Mouse (Mus musculus): Measurements from ENCODE around the gene Ptdss2. TPM values are rescaled to one million over a fixed set of nuclear protein-coding genes. Genes with fewer than 3 reads are reported as not detected.

Gene Ptdss2
- polyA plus RNA-seq (2012; ENCODE audit: low replicate concordance), result 25.5 and 46.6 TPM in 2 replicates

GRCm38 (mm10) chr7:141122245-141122644 lies at the start of gene Ptdss2:
Gene Ptdss2, plus strand, starts transcription at chr7:141122382.

GRCm38 (mm10) chr7:141077841-141078240 lies 44.3 kb upstream of the Ptdss2 start, which contains the start of gene Pkp3:
Gene Pkp3, plus strand, starts transcription at chr7:141078218.

GRCm38 (mm10) chr7:141099911-141100691 lies 22.1 kb upstream of the Ptdss2 start, which contains the start of gene Sigirr:
Gene Sigirr, minus strand, starts transcription at chr7:141100572.

GRCm38 (mm10) chr7:141117636-141118035 lies 4.5 kb upstream of the Ptdss2 start, which contains the start of gene Ano9:
Gene Ano9, minus strand, starts transcription at chr7:141117806.

GRCm38 (mm10) chr7:141172116-141173006 lies 50.2 kb downstream of the Ptdss2 start, which contains the start of gene Rnh1:
Gene Rnh1, minus strand, starts transcription at chr7:141172857.

GRCm38 (mm10) chr7:141193948-141194347 lies 71.8 kb downstream of the Ptdss2 start, which contains the start of the genes Hras and Lrrc56:
Gene Hras, minus strand, starts transcription at chr7:141194005.
Gene Lrrc56, plus strand, starts transcription at chr7:141194157.

Other genes starting within 250 kb of the Ptdss2 start
- 14.0 and 45.3 TPM in 2 replicates for gene Psmd13, start 240.4 kb upstream of the Ptdss2 start, polyA plus RNA-seq (2012; ENCODE audit: low replicate concordance)
- 25.2 and 43.6 TPM in 2 replicates for gene Sirt3, start 240.1 kb upstream of the Ptdss2 start, polyA plus RNA-seq (2012; ENCODE audit: low replicate concordance)
- gene Cox8b, start 221.9 kb upstream of the Ptdss2 start, polyA plus RNA-seq (2012; ENCODE audit: low replicate concordance), result not detected in 2 replicates
- gene Nlrp6, start 201.5 kb upstream of the Ptdss2 start, polyA plus RNA-seq (2012; ENCODE audit: low replicate concordance), result 0.27 TPM in 1 of 2 replicates, not detected in the other
- 14.9 and 15.1 TPM in 2 replicates for gene Pgghg, start 181.0 kb upstream of the Ptdss2 start, polyA plus RNA-seq (2012; ENCODE audit: low replicate concordance)
- not detected in 2 replicates for gene Ifitm5, start 172.1 kb upstream of the Ptdss2 start, polyA plus RNA-seq (2012; ENCODE audit: low replicate concordance)
- gene Gm45717, start 166.4 kb upstream of the Ptdss2 start, polyA plus RNA-seq (2012; ENCODE audit: low replicate concordance), result not detected in 2 replicates
- 17.6 and 125 TPM in 2 replicates for gene Ifitm2, start 166.4 kb upstream of the Ptdss2 start, polyA plus RNA-seq (2012; ENCODE audit: low replicate concordance)
- 8.5 TPM in 2 replicates for gene Ifitm1, start 155.2 kb upstream of the Ptdss2 start, polyA plus RNA-seq (2012; ENCODE audit: low replicate concordance)
- gene Ifitm3, start 111.6 kb upstream of the Ptdss2 start, polyA plus RNA-seq (2012; ENCODE audit: low replicate concordance), result 25.7 and 51.0 TPM in 2 replicates
- 4.0 and 4.9 TPM in 2 replicates for gene Ifitm6, start 104.5 kb upstream of the Ptdss2 start, polyA plus RNA-seq (2012; ENCODE audit: low replicate concordance)
- not detected in 2 replicates for gene Gm17387, start 93.3 kb upstream of the Ptdss2 start, polyA plus RNA-seq (2012; ENCODE audit: low replicate concordance)
- 3.7 and 11.5 TPM in 2 replicates for gene B4galnt4, start 61.3 kb upstream of the Ptdss2 start, polyA plus RNA-seq (2012; ENCODE audit: low replicate concordance)
- gene Pkp3, start 44.2 kb upstream of the Ptdss2 start, polyA plus RNA-seq (2012; ENCODE audit: low replicate concordance), result 30.0 and 50.9 TPM in 2 replicates
- 44.4 and 49.0 TPM in 2 replicates for gene Sigirr, start 21.8 kb upstream of the Ptdss2 start, polyA plus RNA-seq (2012; ENCODE audit: low replicate concordance)
- gene Ano9, start 4.6 kb upstream of the Ptdss2 start, polyA plus RNA-seq (2012; ENCODE audit: low replicate concordance), result not detected in 2 replicates
- gene Rnh1, start 50.5 kb downstream of the Ptdss2 start, polyA plus RNA-seq (2012; ENCODE audit: low replicate concordance), result 9.0 and 40.5 TPM in 2 replicates
- gene Hras, start 71.6 kb downstream of the Ptdss2 start, polyA plus RNA-seq (2012; ENCODE audit: low replicate concordance), result 32.3 and 36.1 TPM in 2 replicates
- gene Lrrc56, start 71.8 kb downstream of the Ptdss2 start, polyA plus RNA-seq (2012; ENCODE audit: low replicate concordance), result 13.6 and 20.7 TPM in 2 replicates
- gene Lmntd2, start 91.7 kb downstream of the Ptdss2 start, polyA plus RNA-seq (2012; ENCODE audit: low replicate concordance), result 4.7 and 9.3 TPM in 2 replicates
- 18.6 and 26.2 TPM in 2 replicates for gene Rassf7, start 93.5 kb downstream of the Ptdss2 start, polyA plus RNA-seq (2012; ENCODE audit: low replicate concordance)
- gene Phrf1, start 106.4 kb downstream of the Ptdss2 start, polyA plus RNA-seq (2012; ENCODE audit: low replicate concordance), result 119 and 133 TPM in 2 replicates
- 136 and 455 TPM in 2 replicates for gene Irf7, start 144.1 kb downstream of the Ptdss2 start, polyA plus RNA-seq (2012; ENCODE audit: low replicate concordance)
- 0.06 and 0.34 TPM in 2 replicates for gene Cdhr5, start 154.4 kb downstream of the Ptdss2 start, polyA plus RNA-seq (2012; ENCODE audit: low replicate concordance)
- gene Sct, start 156.8 kb downstream of the Ptdss2 start, polyA plus RNA-seq (2012; ENCODE audit: low replicate concordance), result 0.21 TPM in 1 of 2 replicates, not detected in the other
- 0.11 TPM in 1 of 2 replicates, not detected in the other for gene Drd4, start 169.6 kb downstream of the Ptdss2 start, polyA plus RNA-seq (2012; ENCODE audit: low replicate concordance)
- gene Deaf1, start 205.3 kb downstream of the Ptdss2 start, polyA plus RNA-seq (2012; ENCODE audit: low replicate concordance), result 16.9 and 54.5 TPM in 2 replicates
- gene Tmem80, start 205.4 kb downstream of the Ptdss2 start, polyA plus RNA-seq (2012; ENCODE audit: low replicate concordance), result 23.7 and 40.6 TPM in 2 replicates
- gene Eps8l2, start 216.5 kb downstream of the Ptdss2 start, polyA plus RNA-seq (2012; ENCODE audit: low replicate concordance), result 0.34 and 0.65 TPM in 2 replicates

Measured in hematopoietic multipotent progenitor cell, adult 10-12 weeks (in vitro differentiated cells).